Mouse (Mus musculus) testis, adult 2 months (tissue): ENCODE measurements around the gene Tk2.

Experiments
- CTCF ChIP-seq: fragments of 200-500 bp; IDR thresholded peaks from 2 replicates; pipeline ENCODE4 v1.5.1; 2012; ENCODE audit warnings: low read depth, mild to moderate bottlenecking, inconsistent platforms, low read length, moderate library complexity; ENCODE audit not compliant: control insufficient read depth, insufficient read depth, insufficient replicate concordance
- POLR2A ChIP-seq: fragments of 200-500 bp; IDR thresholded peaks from 2 replicates; pipeline ENCODE4 v1.6.1; 2012; ENCODE audit warnings: low read depth, mild to moderate bottlenecking, inconsistent platforms, low read length, moderate library complexity; ENCODE audit not compliant: control insufficient read depth

DNA sequence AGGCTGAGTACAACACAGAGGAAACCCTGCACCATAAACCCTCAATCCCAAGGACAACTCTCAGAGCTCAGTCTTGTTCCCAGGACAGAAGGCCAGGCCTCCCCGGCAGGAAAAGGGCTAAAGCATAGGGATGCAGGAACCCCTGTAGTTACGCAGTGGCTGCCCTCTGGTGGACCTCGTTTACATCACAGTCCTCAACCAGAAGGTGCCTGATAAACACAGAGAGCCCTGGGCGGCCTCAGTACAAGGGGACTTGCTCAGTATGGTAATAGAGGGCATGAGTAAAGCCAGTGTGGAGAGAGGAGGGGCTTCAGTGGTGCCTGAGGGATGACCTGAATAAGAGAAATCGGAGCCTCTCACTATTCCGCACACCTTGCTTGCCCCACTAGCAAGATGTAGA, 13.8 kb downstream of the Tk2 start:
- TF ChIP-seq CTCF (no peak), POLR2A (no peak)
